Mouse (Mus musculus) lung, embryonic 16.5 days (tissue): ENCODE results near the gene Wwc2. TPM values are rescaled to one million over a fixed set of nuclear protein-coding genes. Genes with fewer than 3 reads are reported as not detected.

Experiments used
- ATAC-seq: fragments of 200-750 bp; cut with Nextera tagmentation; 2 replicates; pipeline ENCODE4 v1.8.0; 2017; ENCODE audit warnings: low read depth, mild to moderate bottlenecking, moderate library complexity
- H3K27ac ChIP-seq: fragments of 300-500 bp; sonication (generic); 2 replicates; pipeline ENCODE4 v1.5.1; 2014; ENCODE audit warnings: mild to moderate bottlenecking, control low read depth, low read length
- H3K27me3 ChIP-seq: fragments of 300-500 bp; sonication (generic); 2 replicates; pipeline ENCODE4 v1.6.1; 2014; ENCODE audit warnings: low read depth, low read length, mixed read lengths; ENCODE audit not compliant: control insufficient read depth, insufficient read depth
- H3K36me3 ChIP-seq: fragments of 300-500 bp; sonication (generic); 2 replicates; pipeline ENCODE4 v1.6.1; 2014; ENCODE audit warnings: low read length; ENCODE audit not compliant: control insufficient read depth, insufficient read depth
- H3K4me1 ChIP-seq: fragments of 300-500 bp; sonication (generic); replicated peaks from 2 replicates; pipeline ENCODE4 v1.6.1; 2014; ENCODE audit warnings: low read length, mixed read lengths; ENCODE audit not compliant: control insufficient read depth, insufficient read depth
- H3K4me2 ChIP-seq: fragments of 300-500 bp; sonication (generic); 2 replicates; pipeline ENCODE4 v1.6.1; 2014; ENCODE audit warnings: low read depth, low read length, control low read depth
- H3K4me3 ChIP-seq: fragments of 300-500 bp; sonication (generic); 2 replicates; pipeline ENCODE4 v1.5.1; 2014; ENCODE audit warnings: mild to moderate bottlenecking, low read length, control low read depth
- H3K9ac ChIP-seq: fragments of 300-500 bp; sonication (generic); 2 replicates; pipeline ENCODE4 v1.6.1; 2014; ENCODE audit warnings: low read length, control low read depth
- H3K9me3 ChIP-seq: fragments of 300-500 bp; sonication (generic); 2 replicates; pipeline ENCODE4 v1.6.1; 2016; ENCODE audit warnings: low read length; ENCODE audit not compliant: control insufficient read depth
- WGBS: fragments of 180-500 bp; shearing (Covaris S2); extraction: QIAGEN DNeasy Blood & Tissue Kit; methylation state at CpG from one replicate; pipeline ENCODE4 v1.1.7; 2014; 5-methylcytosine and 5-hydroxymethylcytosine counted together
- polyA plus RNA-seq: library from polyadenylated mRNA; unstranded; fragments of >200 nt; fragmentation: Nextera tagmentation; extraction: Ambion mirVana; gene quantifications from 2 replicates; pipeline ENCODE4 v1.2.1, GENCODE M21; 2015

The Wwc2 gene
- polyA plus RNA-seq, 1 experiment from 2014 or later = 12.6 TPM

- Histone ChIP-seq H3K9me3 (no peaks in the 10 kb centered on the region), H3K4me1 (no peaks in the 10 kb centered on the region), H3K4me3 (no peak overlapping the region), H3K27me3 (no peaks in the 10 kb centered on the region), H3K9ac (no peak overlapping the region), H3K36me3 (no peaks in the 10 kb centered on the region), H3K4me2 (no peak overlapping the region), H3K27ac (no peak overlapping the region)
- WGBS = 87% methylated on average over 9 of the region's 9 CpGs
- ATAC-seq = no peak
These were observed 22.6 kb upstream of the Wwc2 start for GRCm38 (mm10) chr8:48013281-48013680.

GRCm38 (mm10) chr8:48011871-48012270 is 21.1 kb upstream of the Wwc2 start:
- no peak overlapping the region for H3K9ac ChIP-seq
- no peak overlapping the region for H3K4me2 ChIP-seq
- H3K36me3 ChIP-seq = no peaks in the 10 kb centered on the region
- H3K27ac ChIP-seq = no peak overlapping the region
- H3K4me1 ChIP-seq = no peaks in the 10 kb centered on the region
- no peaks in the 10 kb centered on the region for H3K27me3 ChIP-seq
- ATAC-seq = no peak
- WGBS = 57% methylated on average over 10 of the region's 10 CpGs
- no peaks in the 10 kb centered on the region for H3K9me3 ChIP-seq
- no peak overlapping the region for H3K4me3 ChIP-seq

GRCm38 (mm10) chr8:48010977-48011376 is 20.3 kb upstream of the Wwc2 start:
- Histone ChIP-seq H3K27ac (no peak overlapping the region), H3K27me3 (no peaks in the 10 kb centered on the region), H3K4me2 (no peak overlapping the region), H3K36me3 (no peaks in the 10 kb centered on the region), H3K4me1 (no peaks in the 10 kb centered on the region), H3K4me3 (no peak overlapping the region), H3K9ac (no peak overlapping the region), H3K9me3 (no peaks in the 10 kb centered on the region)
- 84% methylated on average over 14 of the region's 14 CpGs for WGBS
- ATAC-seq = no peak

- H3K4me3 ChIP-seq = no peak overlapping the region
- no peaks in the 10 kb centered on the region for H3K4me1 ChIP-seq
- 84% methylated on average over 15 of the region's 15 CpGs for WGBS
- H3K4me2 ChIP-seq = no peak overlapping the region
- H3K27ac ChIP-seq = no peak overlapping the region
- no peaks in the 10 kb centered on the region for H3K36me3 ChIP-seq
- H3K27me3 ChIP-seq = no peaks in the 10 kb centered on the region
- H3K9ac ChIP-seq = no peak overlapping the region
- no peak for ATAC-seq
- H3K9me3 ChIP-seq = no peaks in the 10 kb centered on the region
These were observed 18.7 kb upstream of the Wwc2 start for GRCm38 (mm10) chr8:48009399-48009798.

GRCm38 (mm10) chr8:48008936-48009335 is 18.2 kb upstream of the Wwc2 start:
- 74% methylated on average over 8 of the region's 8 CpGs for WGBS
- no peak overlapping the region for H3K4me2 ChIP-seq
- no peak overlapping the region for H3K9ac ChIP-seq
- H3K27me3 ChIP-seq = no peaks in the 10 kb centered on the region
- H3K9me3 ChIP-seq = no peaks in the 10 kb centered on the region
- no peak overlapping the region for H3K4me3 ChIP-seq
- no peak overlapping the region for H3K27ac ChIP-seq
- no peaks in the 10 kb centered on the region for H3K36me3 ChIP-seq
- H3K4me1 ChIP-seq = no peaks in the 10 kb centered on the region
- ATAC-seq = no peak

- H3K4me1 ChIP-seq = no peaks in the 10 kb centered on the region
- H3K4me3 ChIP-seq = no peak overlapping the region
- no peaks in the 10 kb centered on the region for H3K9me3 ChIP-seq
- WGBS = 85% methylated on average over 4 of the region's 4 CpGs
- no peaks in the 10 kb centered on the region for H3K27me3 ChIP-seq
- no peak overlapping the region for H3K27ac ChIP-seq
- H3K36me3 ChIP-seq = no peaks in the 10 kb centered on the region
- H3K9ac ChIP-seq = no peak overlapping the region
- H3K4me2 ChIP-seq = no peak overlapping the region
- ATAC-seq = no peak
These were observed 16.1 kb upstream of the Wwc2 start for GRCm38 (mm10) chr8:48006869-48007268.

- no peaks in the 10 kb centered on the region for H3K4me1 ChIP-seq
- no peaks in the 10 kb centered on the region for H3K27me3 ChIP-seq
- H3K9me3 ChIP-seq = no peaks in the 10 kb centered on the region
- no peak overlapping the region for H3K4me3 ChIP-seq
- no peak overlapping the region for H3K4me2 ChIP-seq
- ATAC-seq = no peak
- no peak overlapping the region for H3K9ac ChIP-seq
- H3K27ac ChIP-seq = no peak overlapping the region
- H3K36me3 ChIP-seq = no peaks in the 10 kb centered on the region
- WGBS = 86% methylated on average over 8 of the region's 8 CpGs
These were observed 11.8 kb upstream of the Wwc2 start for GRCm38 (mm10) chr8:48002551-48002950.

GRCm38 (mm10) chr8:48001395-48001794 is 10.7 kb upstream of the Wwc2 start:
- H3K4me2 ChIP-seq = no peak overlapping the region
- ATAC-seq = no peak
- no peak overlapping the region for H3K4me3 ChIP-seq
- H3K36me3 ChIP-seq = no peaks in the 10 kb centered on the region
- no peak overlapping the region for H3K27ac ChIP-seq
- WGBS = 90% methylated on average over 6 of the region's 6 CpGs
- H3K9me3 ChIP-seq = no peaks in the 10 kb centered on the region
- no peaks in the 10 kb centered on the region for H3K4me1 ChIP-seq
- no peaks in the 10 kb centered on the region for H3K27me3 ChIP-seq
- H3K9ac ChIP-seq = no peak overlapping the region

GRCm38 (mm10) chr8:47996712-47997111 is 6.0 kb upstream of the Wwc2 start:
- 53% methylated on average over 1 of the region's 1 CpGs for WGBS
- no peaks in the 10 kb centered on the region for H3K36me3 ChIP-seq

GRCm38 (mm10) chr8:47996126-47996525 is 5.4 kb upstream of the Wwc2 start:
- Histone ChIP-seq H3K36me3 (no peaks in the 10 kb centered on the region), H3K27ac (no peak overlapping the region), H3K4me2 (no peak overlapping the region), H3K27me3 (no peaks in the 10 kb centered on the region), H3K4me1 (peaks cover 16% of the 10 kb centered on the region; the same call in 1 of the 2 replicates), H3K4me3 (no peak overlapping the region), H3K9ac (no peak overlapping the region), H3K9me3 (no peaks in the 10 kb centered on the region)
- no peak for ATAC-seq
- WGBS = 90% methylated on average over 3 of the region's 3 CpGs

More at GRCm38 (mm10) chr8:47996712-47997111, 6.0 kb upstream of the Wwc2 start:
- Histone ChIP-seq H3K4me1 (peaks cover 11% of the 10 kb centered on the region; the same call in 1 of the 2 replicates), H3K4me2 (no peak overlapping the region), H3K9ac (no peak overlapping the region), H3K9me3 (no peaks in the 10 kb centered on the region), H3K4me3 (no peak overlapping the region), H3K27me3 (no peaks in the 10 kb centered on the region), H3K27ac (no peak overlapping the region)
- no peak for ATAC-seq
